Mouse (Mus musculus) neural tube, embryonic 14.5 days (tissue): ENCODE measurements around the gene AI661453. TPM values are rescaled to one million over a fixed set of nuclear protein-coding genes. Genes with fewer than 3 reads are reported as not detected.

ENCODE experiments used
- ATAC-seq: fragments of 200-750 bp; cut with Nextera tagmentation; 2 replicates; pipeline ENCODE4 v1.8.0; 2017; ENCODE audit warnings: low read depth, mild to moderate bottlenecking, moderate TSS enrichment, moderate library complexity
- H3K27ac ChIP-seq: fragments of 300-500 bp; sonication (generic); 2 replicates; pipeline ENCODE4 v1.5.1; 2014; ENCODE audit warnings: low read depth, mild to moderate bottlenecking, control low read depth, low read length, moderate library complexity, mixed read lengths
- H3K27me3 ChIP-seq: fragments of 300-500 bp; sonication (generic); 2 replicates; pipeline ENCODE4 v1.6.1; 2014; ENCODE audit warnings: low read length; ENCODE audit not compliant: control insufficient read depth, insufficient read depth
- H3K36me3 ChIP-seq: fragments of 300-500 bp; sonication (generic); 2 replicates; pipeline ENCODE4 v1.6.1; 2014; ENCODE audit warnings: low read length, mixed read lengths; ENCODE audit not compliant: control insufficient read depth, insufficient read depth
- H3K4me1 ChIP-seq: fragments of 300-500 bp; sonication (generic); 2 replicates; pipeline ENCODE4 v1.6.1; 2014; ENCODE audit warnings: low read length; ENCODE audit not compliant: control insufficient read depth, insufficient read depth
- H3K4me2 ChIP-seq: fragments of 300-500 bp; sonication (generic); 2 replicates; pipeline ENCODE4 v1.6.1; 2014; ENCODE audit warnings: mild to moderate bottlenecking, low read depth, low read length, control low read depth
- H3K4me3 ChIP-seq: fragments of 300-500 bp; sonication (generic); 2 replicates; pipeline ENCODE4 v1.5.1; 2014; ENCODE audit warnings: low read depth, low read length, control low read depth, mixed read lengths
- H3K9ac ChIP-seq: fragments of 300-500 bp; sonication (generic); replicated peaks from 2 replicates; pipeline ENCODE4 v1.6.1; 2014; ENCODE audit warnings: low read depth, mild to moderate bottlenecking, control low read depth, low read length, mixed read lengths
- H3K9me3 ChIP-seq: fragments of 300-500 bp; sonication (generic); 2 replicates; pipeline ENCODE4 v1.6.1; 2016; ENCODE audit warnings: low read length; ENCODE audit not compliant: control insufficient read depth
- WGBS: fragments of 180-500 bp; shearing (Covaris S2); extraction: QIAGEN DNeasy Blood & Tissue Kit; methylation state at CpG from one replicate; pipeline ENCODE4 v1.1.7; 2014; 5-methylcytosine and 5-hydroxymethylcytosine counted together
- polyA plus RNA-seq: library from polyadenylated mRNA; unstranded; fragments of >200 nt; fragmentation: Nextera tagmentation; extraction: Ambion mirVana; gene quantifications from 2 replicates; pipeline ENCODE4 v1.2.1, GENCODE M21; 2014

The AI661453 gene
- polyA plus RNA-seq, 1 experiment from 2014 or later: not detected

DNA sequence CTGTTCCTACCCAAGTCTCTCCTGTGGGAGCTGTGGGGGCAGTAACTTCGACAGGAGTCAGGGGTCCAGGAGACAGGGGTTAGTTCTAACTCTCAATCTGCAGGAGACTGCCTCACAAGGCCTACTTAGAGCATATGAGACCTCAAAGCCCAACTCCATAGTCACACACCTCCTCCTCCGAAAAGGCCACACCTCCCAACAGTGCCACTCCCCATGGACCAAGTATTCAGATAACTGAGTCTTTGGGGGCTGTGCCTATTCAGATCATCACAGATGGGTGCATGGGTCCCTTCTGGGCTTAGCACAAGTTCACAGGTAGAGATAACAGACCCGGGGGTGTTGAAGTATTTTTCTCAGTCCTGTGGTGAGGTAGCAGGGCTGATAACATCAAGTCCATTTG lies 25.3 kb downstream of the AI661453 start:
- Histone ChIP-seq H3K9ac (no peak overlapping the region), H3K4me1 (no peaks in the 10 kb centered on the region), H3K4me2 (no peak overlapping the region), H3K36me3 (no peaks in the 10 kb centered on the region), H3K9me3 (no peaks in the 10 kb centered on the region), H3K4me3 (no peak overlapping the region), H3K27me3 (no peaks in the 10 kb centered on the region; the same call in 1 of the 2 replicates), H3K27ac (no peak overlapping the region)
- WGBS: 79% methylated on average over 3 of the region's 3 CpGs
- no peak for ATAC-seq

GRCm38 (mm10) chr17:47462209-47462608 lies 25.8 kb downstream of the AI661453 start:
- Histone ChIP-seq H3K4me2 (no peak overlapping the region), H3K36me3 (no peaks in the 10 kb centered on the region), H3K27ac (no peak overlapping the region), H3K9me3 (no peaks in the 10 kb centered on the region), H3K4me1 (no peaks in the 10 kb centered on the region), H3K27me3 (peaks cover 2% of the 10 kb centered on the region), H3K9ac (no peak overlapping the region), H3K4me3 (no peak overlapping the region)
- WGBS: 87% methylated on average over 7 of the region's 7 CpGs
- ATAC-seq: no peak

DNA sequence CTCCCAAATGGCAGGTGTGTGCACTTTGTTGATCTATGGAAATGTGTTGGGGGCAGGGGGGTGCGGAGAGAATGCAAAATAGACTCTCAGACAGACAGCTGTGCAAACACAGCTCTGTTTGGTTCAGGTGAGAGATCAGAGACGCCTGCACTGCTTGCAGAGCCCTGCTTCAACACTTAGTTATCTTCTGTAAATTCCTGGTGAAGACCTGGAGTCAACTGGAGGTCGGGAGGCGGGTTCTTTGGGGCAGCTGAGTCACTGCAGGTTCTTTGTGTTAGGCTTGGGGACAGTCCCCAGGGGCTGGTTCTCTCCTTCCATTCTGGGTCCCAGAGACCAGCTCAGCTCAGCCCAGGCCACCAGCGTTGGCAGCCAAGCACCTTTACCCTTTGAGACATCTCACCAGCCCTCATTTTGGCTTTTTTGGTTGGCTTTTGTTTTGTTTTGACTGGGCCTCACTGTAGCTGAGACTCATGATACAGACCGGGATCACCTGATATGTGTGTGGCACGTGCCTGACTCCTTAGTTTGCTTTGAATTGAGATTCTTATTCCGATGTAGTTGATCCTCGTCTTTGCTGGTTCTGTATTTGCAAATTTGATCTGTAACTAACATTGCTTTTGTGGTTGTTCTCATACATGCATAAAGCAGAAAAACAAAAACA lies 26.4 kb downstream of the AI661453 start:
- no peak for ATAC-seq
- 54% methylated on average over 9 of the region's 9 CpGs for WGBS
- H3K9ac ChIP-seq: no peak overlapping the region
- peaks cover 8% of the 10 kb centered on the region for H3K27me3 ChIP-seq
- no peak overlapping the region for H3K4me3 ChIP-seq
- H3K9me3 ChIP-seq: no peaks in the 10 kb centered on the region
- H3K4me1 ChIP-seq: no peaks in the 10 kb centered on the region
- H3K27ac ChIP-seq: no peak overlapping the region
- H3K36me3 ChIP-seq: no peaks in the 10 kb centered on the region
- H3K4me2 ChIP-seq: no peak overlapping the region

DNA sequence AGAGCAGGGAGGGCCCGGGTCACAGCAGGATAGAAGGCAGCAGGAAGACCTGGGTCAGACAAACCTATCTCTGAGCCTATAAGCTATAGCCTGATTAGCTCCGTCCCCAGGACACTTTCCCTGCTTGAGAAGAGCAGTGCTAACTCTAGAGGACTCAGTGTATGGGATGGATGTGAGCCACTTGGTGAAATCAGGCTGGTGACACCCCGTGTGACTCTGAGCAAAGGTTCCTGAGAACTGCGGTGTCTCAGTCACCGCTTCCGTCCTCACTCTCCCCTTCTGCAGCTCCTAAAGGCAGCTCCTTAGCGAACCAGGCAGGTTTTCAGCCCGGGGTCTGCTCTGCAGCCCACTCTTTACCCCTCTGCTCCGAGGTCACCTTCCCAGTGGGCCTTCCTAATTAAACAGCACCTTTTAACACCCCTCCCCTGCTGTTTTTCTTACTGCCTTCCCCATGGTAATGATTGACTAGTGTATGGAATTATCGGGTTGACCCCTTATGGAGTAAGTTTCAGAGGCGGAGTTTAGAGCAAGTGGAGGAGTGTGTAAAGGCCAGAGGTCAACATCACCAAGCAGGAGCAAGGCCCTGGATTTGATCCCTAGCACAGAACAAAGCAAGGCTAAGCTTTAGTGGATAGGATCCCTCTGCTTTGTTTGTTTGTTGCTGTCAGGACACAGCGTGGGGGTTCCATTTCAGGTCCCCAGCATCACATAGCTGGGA lies 28.0 kb downstream of the AI661453 start:
- peaks cover 17% of the 10 kb centered on the region for H3K27me3 ChIP-seq
- ATAC-seq: no peak
- H3K4me1 ChIP-seq: no peaks in the 10 kb centered on the region
- no peak overlapping the region for H3K4me3 ChIP-seq
- no peaks in the 10 kb centered on the region for H3K36me3 ChIP-seq
- H3K4me2 ChIP-seq: no peak overlapping the region
- H3K27ac ChIP-seq: no peak overlapping the region
- no peaks in the 10 kb centered on the region for H3K9me3 ChIP-seq
- no peak overlapping the region for H3K9ac ChIP-seq
- WGBS: 45% methylated on average over 12 of the region's 12 CpGs

- no peak overlapping the region for H3K4me2 ChIP-seq
- H3K27me3 ChIP-seq: peaks cover 17% of the 10 kb centered on the region
- no peak overlapping the region for H3K27ac ChIP-seq
- no peaks in the 10 kb centered on the region for H3K4me1 ChIP-seq
- WGBS: 87% methylated on average over 11 of the region's 11 CpGs
- no peaks in the 10 kb centered on the region for H3K36me3 ChIP-seq
- no peak for ATAC-seq
- no peak overlapping the region for H3K4me3 ChIP-seq
- no peaks in the 10 kb centered on the region for H3K9me3 ChIP-seq
- no peak overlapping the region for H3K9ac ChIP-seq
Measured at GRCm38 (mm10) chr17:47465016-47465415, 28.6 kb downstream of the AI661453 start.

- Histone ChIP-seq H3K27ac (no peak overlapping the region), H3K9me3 (no peaks in the 10 kb centered on the region), H3K4me2 (no peak overlapping the region), H3K9ac (no peak overlapping the region), H3K4me1 (no peaks in the 10 kb centered on the region), H3K4me3 (no peak overlapping the region), H3K36me3 (no peaks in the 10 kb centered on the region), H3K27me3 (peaks cover 17% of the 10 kb centered on the region)
- ATAC-seq: no peak
- 44% methylated on average over 7 of the region's 9 CpGs for WGBS
Measured at GRCm38 (mm10) chr17:47466284-47466683, 29.9 kb downstream of the AI661453 start.

GRCm38 (mm10) chr17:47467659-47468058 lies 31.2 kb downstream of the AI661453 start:
- Histone ChIP-seq H3K27ac (no peak overlapping the region), H3K4me2 (no peak overlapping the region), H3K4me3 (no peak overlapping the region), H3K9me3 (no peaks in the 10 kb centered on the region), H3K9ac (no peak overlapping the region), H3K4me1 (no peaks in the 10 kb centered on the region), H3K36me3 (no peaks in the 10 kb centered on the region), H3K27me3 (peaks cover 17% of the 10 kb centered on the region)
- WGBS: 57% methylated on average over 11 of the region's 11 CpGs
- no peak for ATAC-seq

DNA sequence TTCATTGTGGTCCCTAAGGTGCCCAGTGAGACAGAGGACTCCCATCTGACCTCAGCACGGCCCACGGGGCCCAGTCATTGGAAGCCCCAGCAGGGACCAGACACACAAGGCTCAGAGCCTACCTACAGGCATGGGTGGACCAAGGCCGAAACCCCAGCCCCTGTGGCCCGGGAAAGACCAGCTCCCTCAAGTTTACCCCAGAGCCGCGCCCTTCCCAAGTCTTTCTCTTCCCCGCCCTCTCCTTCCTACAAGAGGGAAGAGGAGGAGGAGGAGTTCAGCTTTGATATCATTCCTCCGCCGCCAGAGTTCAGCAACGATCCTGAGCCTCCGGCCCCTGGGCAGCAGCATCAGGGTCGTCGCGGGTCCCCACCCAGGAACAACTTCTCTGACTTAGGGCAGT lies 31.6 kb downstream of the AI661453 start:
- 19% methylated on average over 13 of the region's 14 CpGs for WGBS
- Histone ChIP-seq H3K9me3 (no peaks in the 10 kb centered on the region), H3K36me3 (no peaks in the 10 kb centered on the region), H3K4me2 (peak overlapping the region; percentile 16; the same call in 1 of the 2 replicates), H3K9ac (no peak overlapping the region), H3K4me1 (no peaks in the 10 kb centered on the region), H3K27me3 (peaks cover 17% of the 10 kb centered on the region), H3K4me3 (no peak overlapping the region), H3K27ac (no peak overlapping the region)
- ATAC-seq: 0 out of 2 replicates have a peak, but pooled peaks have one; percentile 10

- 5% methylated on average over 34 of the region's 34 CpGs for WGBS
- Histone ChIP-seq H3K4me3 (no peak overlapping the region), H3K4me2 (peak overlapping the region; percentile 16; the same call in 1 of the 2 replicates), H3K36me3 (no peaks in the 10 kb centered on the region), H3K9ac (no peak overlapping the region), H3K4me1 (no peaks in the 10 kb centered on the region), H3K27ac (no peak overlapping the region), H3K27me3 (peaks cover 17% of the 10 kb centered on the region), H3K9me3 (no peaks in the 10 kb centered on the region)
- no peak for ATAC-seq
Measured at GRCm38 (mm10) chr17:47468466-47468865, 32.1 kb downstream of the AI661453 start.
